Mouse (Mus musculus): ENCODE results near the gene Kif5c. TPM values are rescaled to one million over a fixed set of nuclear protein-coding genes. Genes with fewer than 3 reads are reported as not detected.
A peak's percentile ranks its signal among the peaks of the same experiment; 100 is the strongest.

Kif5c gene
- polyA plus RNA-seq, 1 experiment from 2014 or later, result 3.7 TPM

- no peak overlapping the region for H3K9ac ChIP-seq
- H3K4me1 ChIP-seq, result no peaks in the 10 kb centered on the region
- no peak overlapping the region for H3K4me3 ChIP-seq
- no peak for ATAC-seq (ENCODE audit: insufficient number of reproducible peaks, low FRiP score, low TSS enrichment, low read depth)
- H3K27me3 ChIP-seq, result no peaks in the 10 kb centered on the region
- no peaks in the 10 kb centered on the region for H3K9me3 ChIP-seq
- no peak overlapping the region for H3K4me2 ChIP-seq
- H3K27ac ChIP-seq, result no peak overlapping the region
- H3K36me3 ChIP-seq, result no peaks in the 10 kb centered on the region
Observed at GRCm38 (mm10) chr2:49592926-49593325, 26.2 kb upstream of the Kif5c start.

DNA sequence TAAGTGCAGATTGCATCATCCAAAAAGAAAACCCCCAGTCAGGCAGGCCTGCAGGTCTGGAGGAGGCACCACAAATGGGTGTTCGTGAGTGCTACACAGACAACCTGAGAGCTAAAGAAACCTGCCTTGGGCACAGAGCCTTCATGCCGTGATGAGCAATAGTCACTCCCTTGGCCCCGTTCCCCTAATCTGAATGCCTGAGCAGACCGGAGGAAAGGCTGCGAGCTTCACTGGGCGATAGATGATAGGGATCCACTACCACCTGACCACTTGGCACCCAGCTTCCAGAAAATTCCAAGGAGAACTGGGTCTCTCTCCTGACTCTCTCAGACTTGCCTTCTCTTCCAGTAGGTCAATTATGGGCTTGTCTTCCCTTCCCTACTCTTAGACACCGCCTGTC, 24.2 kb upstream of the Kif5c start:
- Histone ChIP-seq H3K9ac (no peak overlapping the region), H3K4me1 (no peaks in the 10 kb centered on the region), H3K4me2 (no peak overlapping the region), H3K27ac (no peak overlapping the region), H3K36me3 (no peaks in the 10 kb centered on the region), H3K9me3 (no peaks in the 10 kb centered on the region), H3K4me3 (no peak overlapping the region), H3K27me3 (no peaks in the 10 kb centered on the region)
- ATAC-seq (ENCODE audit: insufficient number of reproducible peaks, low FRiP score, low TSS enrichment, low read depth), result no peak
- 74% methylated on average over 7 of the region's 7 CpGs for WGBS

- no peak overlapping the region for H3K4me2 ChIP-seq
- no peaks in the 10 kb centered on the region for H3K36me3 ChIP-seq
- H3K4me3 ChIP-seq, result no peak overlapping the region
- no peak for ATAC-seq (ENCODE audit: insufficient number of reproducible peaks, low FRiP score, low TSS enrichment, low read depth)
- no peaks in the 10 kb centered on the region for H3K27me3 ChIP-seq
- H3K9me3 ChIP-seq, result no peaks in the 10 kb centered on the region
- 75% methylated on average over 3 of the region's 3 CpGs for WGBS
- no peak overlapping the region for H3K9ac ChIP-seq
- H3K27ac ChIP-seq, result no peak overlapping the region
- H3K4me1 ChIP-seq, result 0 out of 2 replicates have a peak, but pooled peaks cover 2% of the 10 kb centered on the region
Observed at GRCm38 (mm10) chr2:49596318-49596717, 22.8 kb upstream of the Kif5c start.

DNA sequence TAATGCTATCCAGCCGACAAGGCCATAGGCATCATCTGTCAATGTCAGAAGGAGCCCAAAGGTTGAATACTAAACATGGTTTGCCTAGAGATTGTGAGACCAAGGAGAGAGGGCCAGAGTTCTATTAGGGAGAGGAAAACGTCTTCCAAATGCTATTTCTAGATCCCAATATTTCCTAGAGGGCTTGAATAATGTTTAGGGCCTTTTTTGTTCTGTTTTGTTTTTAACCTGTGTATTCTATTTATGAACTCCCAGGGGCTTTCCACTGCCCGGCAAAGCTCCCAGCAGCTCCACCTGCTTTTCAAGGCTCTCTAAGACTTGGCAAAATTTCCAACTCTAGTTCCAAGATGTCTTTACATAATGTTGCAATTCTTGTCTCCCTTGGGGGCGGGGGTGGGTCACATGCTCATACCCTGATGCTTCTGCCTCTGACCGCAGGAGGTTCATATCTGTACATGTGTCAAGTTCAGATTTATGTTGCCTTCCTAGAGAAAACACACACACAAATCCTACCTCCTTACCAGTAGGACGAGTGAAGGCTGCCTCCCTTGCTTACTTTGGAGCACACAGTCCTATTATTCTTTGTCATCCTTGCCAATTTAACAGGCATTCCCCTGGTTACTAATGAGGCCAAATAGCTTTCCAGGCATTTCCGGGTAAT, 18.9 kb upstream of the Kif5c start:
- H3K4me2 ChIP-seq, result no peak overlapping the region
- WGBS, result 42% methylated on average over 7 of the region's 7 CpGs
- H3K27me3 ChIP-seq, result no peaks in the 10 kb centered on the region
- no peak overlapping the region for H3K4me3 ChIP-seq
- no peak overlapping the region for H3K9ac ChIP-seq
- H3K27ac ChIP-seq, result no peak overlapping the region
- H3K9me3 ChIP-seq, result no peaks in the 10 kb centered on the region
- ATAC-seq (ENCODE audit: insufficient number of reproducible peaks, low FRiP score, low TSS enrichment, low read depth), result no peak
- 0 out of 2 replicates have a peak, but pooled peaks cover 2% of the 10 kb centered on the region for H3K4me1 ChIP-seq
- H3K36me3 ChIP-seq, result no peaks in the 10 kb centered on the region

GRCm38 (mm10) chr2:49602791-49603349, 16.2 kb upstream of the Kif5c start:
- WGBS, result 68% methylated on average over 4 of the region's 4 CpGs

GRCm38 (mm10) chr2:49609611-49610010, 9.5 kb upstream of the Kif5c start:
- no peak overlapping the region for H3K4me2 ChIP-seq
- H3K27me3 ChIP-seq, result no peaks in the 10 kb centered on the region
- H3K9ac ChIP-seq, result no peak overlapping the region
- H3K27ac ChIP-seq, result no peak overlapping the region
- H3K36me3 ChIP-seq, result no peaks in the 10 kb centered on the region
- WGBS, result 68% methylated on average over 5 of the region's 5 CpGs
- no peak overlapping the region for H3K4me3 ChIP-seq
- no peaks in the 10 kb centered on the region for H3K4me1 ChIP-seq
- no peaks in the 10 kb centered on the region for H3K9me3 ChIP-seq
- no peak for ATAC-seq (ENCODE audit: insufficient number of reproducible peaks, low FRiP score, low TSS enrichment, low read depth)

More at GRCm38 (mm10) chr2:49602791-49603349, 16.2 kb upstream of the Kif5c start:
- H3K4me3 ChIP-seq, result no peak overlapping the region
- no peak for ATAC-seq (ENCODE audit: insufficient number of reproducible peaks, low FRiP score, low TSS enrichment, low read depth)
- H3K27me3 ChIP-seq, result no peaks in the 10 kb centered on the region
- H3K9me3 ChIP-seq, result no peaks in the 10 kb centered on the region
- H3K27ac ChIP-seq, result no peak overlapping the region
- no peak overlapping the region for H3K4me2 ChIP-seq
- H3K36me3 ChIP-seq, result no peaks in the 10 kb centered on the region
- H3K4me1 ChIP-seq, result 0 out of 2 replicates have a peak, but pooled peaks cover 2% of the 10 kb centered on the region
- no peak overlapping the region for H3K9ac ChIP-seq

- WGBS, result 72% methylated on average over 3 of the region's 3 CpGs
- no peaks in the 10 kb centered on the region for H3K36me3 ChIP-seq
- no peak overlapping the region for H3K9ac ChIP-seq
- H3K4me3 ChIP-seq, result no peak overlapping the region
- no peak overlapping the region for H3K4me2 ChIP-seq
- no peak overlapping the region for H3K27ac ChIP-seq
- peaks cover 8% of the 10 kb centered on the region; the same call in 1 of the 2 replicates for H3K27me3 ChIP-seq
- ATAC-seq (ENCODE audit: insufficient number of reproducible peaks, low FRiP score, low TSS enrichment, low read depth), result no peak
- peaks cover 25% of the 10 kb centered on the region for H3K4me1 ChIP-seq
- no peaks in the 10 kb centered on the region for H3K9me3 ChIP-seq
Observed at GRCm38 (mm10) chr2:49616765-49617164, 2.3 kb upstream of the Kif5c start.

GRCm38 (mm10) chr2:49619719-49620522, 823 bp downstream of the Kif5c start:
- no peak for ATAC-seq (ENCODE audit: insufficient number of reproducible peaks, low FRiP score, low TSS enrichment, low read depth)
- H3K27me3 ChIP-seq, result peaks cover 8% of the 10 kb centered on the region; the same call in 1 of the 2 replicates
- H3K27ac ChIP-seq, result no peak overlapping the region
- H3K4me2 ChIP-seq, result peak overlapping the region; percentile 94
- H3K9ac ChIP-seq, result peak overlapping the region; percentile 38
- H3K4me3 ChIP-seq, result peak overlapping the region; percentile 76
- peaks cover 25% of the 10 kb centered on the region for H3K4me1 ChIP-seq
- H3K36me3 ChIP-seq, result no peaks in the 10 kb centered on the region
- no peaks in the 10 kb centered on the region for H3K9me3 ChIP-seq
- 2% methylated on average over 33 of the region's 33 CpGs for WGBS

GRCm38 (mm10) chr2:49620626-49621117, 1.6 kb downstream of the Kif5c start:
- Histone ChIP-seq H3K4me3 (peak overlapping the region; percentile 76), H3K27ac (no peak overlapping the region), H3K9ac (no peak overlapping the region), H3K9me3 (no peaks in the 10 kb centered on the region), H3K4me2 (peak overlapping the region; percentile 94), H3K4me1 (peaks cover 25% of the 10 kb centered on the region), H3K27me3 (peaks cover 8% of the 10 kb centered on the region; the same call in 1 of the 2 replicates), H3K36me3 (no peaks in the 10 kb centered on the region)
- ATAC-seq (ENCODE audit: insufficient number of reproducible peaks, low FRiP score, low TSS enrichment, low read depth), result no peak
- WGBS, result 14% methylated on average over 14 of the region's 14 CpGs

- Histone ChIP-seq H3K27ac (no peak overlapping the region), H3K36me3 (no peaks in the 10 kb centered on the region), H3K4me3 (no peak overlapping the region), H3K4me2 (no peak overlapping the region), H3K4me1 (peaks cover 25% of the 10 kb centered on the region), H3K9ac (no peak overlapping the region), H3K27me3 (peaks cover 8% of the 10 kb centered on the region; the same call in 1 of the 2 replicates), H3K9me3 (no peaks in the 10 kb centered on the region)
- no peak for ATAC-seq (ENCODE audit: insufficient number of reproducible peaks, low FRiP score, low TSS enrichment, low read depth)
- WGBS, result 52% methylated on average over 1 of the region's 1 CpGs
Observed at GRCm38 (mm10) chr2:49621234-49621633, 2.1 kb downstream of the Kif5c start.

- ATAC-seq (ENCODE audit: insufficient number of reproducible peaks, low FRiP score, low TSS enrichment, low read depth), result no peak
- Histone ChIP-seq H3K27me3 (no peaks in the 10 kb centered on the region), H3K9me3 (no peaks in the 10 kb centered on the region), H3K4me2 (no peak overlapping the region), H3K36me3 (no peaks in the 10 kb centered on the region), H3K4me1 (peaks cover 7% of the 10 kb centered on the region), H3K4me3 (no peak overlapping the region), H3K27ac (no peak overlapping the region; the same call in 1 of the 2 replicates), H3K9ac (no peak overlapping the region)
- 67% methylated on average over 1 of the region's 1 CpGs for WGBS
Observed at GRCm38 (mm10) chr2:49625581-49625980, 6.5 kb downstream of the Kif5c start.

DNA sequence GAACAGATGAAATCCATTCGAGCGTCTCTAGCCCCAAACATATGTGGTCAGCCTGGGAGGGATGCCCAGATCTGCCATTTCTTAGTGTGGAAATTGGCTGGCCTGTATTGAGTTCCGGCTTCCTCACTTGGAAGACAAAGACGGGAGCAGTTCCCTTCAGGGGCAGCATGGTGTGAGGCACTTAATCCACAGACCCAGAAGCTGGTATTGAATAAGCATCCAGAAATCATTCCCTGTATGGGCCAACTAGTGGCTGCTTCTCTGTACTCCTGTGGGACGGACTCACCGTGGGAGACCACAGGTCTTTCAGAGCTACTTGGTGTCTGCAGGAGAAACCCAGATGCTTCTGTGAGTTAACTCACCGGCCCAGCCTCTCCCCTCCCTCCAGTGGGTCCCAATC, 8.5 kb downstream of the Kif5c start:
- 55% methylated on average over 7 of the region's 7 CpGs for WGBS
- Histone ChIP-seq H3K9me3 (no peaks in the 10 kb centered on the region), H3K9ac (no peak overlapping the region), H3K4me2 (no peak overlapping the region), H3K27me3 (no peaks in the 10 kb centered on the region), H3K36me3 (no peaks in the 10 kb centered on the region), H3K4me1 (no peaks in the 10 kb centered on the region; the same call in 1 of the 2 replicates), H3K4me3 (no peak overlapping the region), H3K27ac (no peak overlapping the region)
- no peak for ATAC-seq (ENCODE audit: insufficient number of reproducible peaks, low FRiP score, low TSS enrichment, low read depth)
